Mouse (Mus musculus): Measurements from ENCODE around the gene Mroh2a. TPM values are rescaled to one million over a fixed set of nuclear protein-coding genes. Genes with fewer than 3 reads are reported as not detected.
A peak's percentile ranks its signal among the peaks of the same experiment; 100 is the strongest.

Gene Mroh2a
- polyA plus RNA-seq, 1 experiment from 2014 or later, result 1.0 TPM

GRCm38 (mm10) chr1:88275698-88276523, 49.1 kb downstream of the Mroh2a start:
- Histone ChIP-seq H3K9ac (peak overlapping the region; percentile 78), H3K4me3 (peak overlapping the region; percentile 49), H3K4me2 (replicated peaks) (peak overlapping the region; percentile 59), H3K27ac (no peak overlapping the region), H3K27me3 (no peaks in the 10 kb centered on the region), H3K9me3 (no peaks in the 10 kb centered on the region), H3K36me3 (peaks cover 48% of the 10 kb centered on the region), H3K4me1 (peaks cover 25% of the 10 kb centered on the region)
- no peak for ATAC-seq (ENCODE audit: low FRiP score, low read depth)
- 67% methylated on average over 13 of the region's 13 CpGs for WGBS

- Histone ChIP-seq H3K4me2 (replicated peaks) (peak overlapping the region; percentile 59), H3K36me3 (peaks cover 43% of the 10 kb centered on the region), H3K9me3 (peaks cover 3% of the 10 kb centered on the region; the same call in 1 of the 2 replicates), H3K4me3 (peak overlapping the region; percentile 49), H3K27ac (peak overlapping the region; percentile 84), H3K27me3 (no peaks in the 10 kb centered on the region), H3K9ac (peak overlapping the region; percentile 78), H3K4me1 (peaks cover 25% of the 10 kb centered on the region)
- peak; percentile 17 for ATAC-seq (ENCODE audit: low FRiP score, low read depth)
- WGBS, result 29% methylated on average over 10 of the region's 10 CpGs
Measured at GRCm38 (mm10) chr1:88276524-88277097, 49.8 kb downstream of the Mroh2a start.

DNA sequence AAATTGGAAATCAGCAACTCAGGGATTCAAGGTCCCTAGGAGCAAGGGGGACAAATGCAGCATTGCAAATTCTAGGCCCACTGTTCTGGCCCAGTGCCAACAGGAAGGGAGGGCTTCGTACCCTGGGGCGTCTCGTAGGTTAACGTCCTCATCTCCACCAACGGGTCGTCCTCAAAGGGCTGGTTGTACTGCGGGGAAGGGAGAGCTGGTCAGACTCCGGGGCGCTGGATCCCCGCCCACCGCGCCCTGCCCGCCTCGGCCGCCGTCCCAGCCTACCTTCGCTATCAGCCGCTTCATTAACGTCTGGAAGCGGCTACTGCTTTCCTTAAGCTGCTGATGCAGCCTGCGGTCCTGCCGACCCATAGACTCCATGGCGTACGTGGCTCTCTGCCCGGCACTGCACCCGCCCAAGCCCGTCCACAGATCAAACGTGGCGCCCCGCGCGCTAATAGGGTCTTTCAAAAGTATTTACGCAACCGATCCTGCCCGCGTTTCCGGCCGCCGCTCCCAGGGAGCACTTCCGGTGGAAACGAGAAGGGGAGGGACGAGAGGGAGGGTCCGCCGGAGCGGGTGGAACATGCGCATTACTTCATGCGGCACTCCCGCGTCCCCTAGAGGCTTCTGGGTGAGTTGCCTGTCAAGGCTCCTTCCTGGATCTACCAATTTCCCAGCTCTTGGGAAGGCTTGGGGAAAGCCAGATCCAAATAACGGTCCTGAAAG, 50.5 kb downstream of the Mroh2a start, which contains the start of the genes Hjurp and Trpm8:
Gene Hjurp, minus strand, starts transcription at position 536 of the 720 bp plus-strand sequence.
Gene Trpm8, plus strand, starts transcription at position 564 of the 720 bp plus-strand sequence.
- Histone ChIP-seq H3K27ac (peak within 1 kb of the TSS; percentile 84), H3K36me3 (peaks cover 37% of the 10 kb centered on the region), H3K4me2 (replicated peaks) (peak within 1 kb of the TSS; percentile 59), H3K9ac (peak within 1 kb of the TSS; percentile 78), H3K27me3 (no peaks in the 10 kb centered on the region), H3K4me1 (peaks cover 25% of the 10 kb centered on the region), H3K4me3 (peak within 1 kb of the TSS; percentile 49), H3K9me3 (peaks cover 6% of the 10 kb centered on the region)
- ATAC-seq (ENCODE audit: low FRiP score, low read depth), result peak; percentile 97
- under 1% methylated on average over 50 of the region's 50 CpGs for WGBS

DNA sequence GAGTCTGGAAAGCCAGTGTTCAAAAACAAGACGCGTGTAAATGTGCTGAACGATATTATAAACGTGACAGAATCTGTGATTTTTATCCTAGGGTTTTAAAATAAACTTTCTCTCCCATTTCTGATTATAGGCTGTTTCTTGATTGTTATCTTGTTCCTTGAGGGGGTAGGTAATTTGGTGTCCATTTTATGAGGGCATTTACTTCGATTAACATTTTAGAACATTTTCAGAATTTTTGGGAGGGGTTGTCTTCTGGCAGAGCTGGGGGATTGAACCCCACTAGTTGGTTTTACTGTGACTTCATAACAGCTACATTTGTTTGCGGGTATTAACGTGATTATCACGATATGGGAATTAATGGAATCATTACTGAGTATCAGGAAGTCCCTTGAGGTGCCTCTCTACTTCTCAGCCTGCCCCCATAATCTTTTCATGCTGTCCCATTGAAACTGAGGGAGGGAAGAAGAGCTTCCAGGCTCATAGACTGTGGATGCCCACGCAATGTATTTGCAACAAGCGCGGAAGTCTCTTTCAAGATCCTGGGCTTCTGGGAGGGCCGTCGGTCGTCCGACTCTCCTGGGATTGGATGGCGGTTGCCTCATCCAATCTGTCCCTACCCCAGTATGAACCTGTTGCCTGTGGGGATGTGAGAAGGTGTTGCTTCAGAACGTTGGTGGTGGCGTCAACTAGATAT, 51.2 kb downstream of the Mroh2a start:
- H3K4me3 ChIP-seq, result peak overlapping the region; percentile 49
- H3K9me3 ChIP-seq, result peaks cover 12% of the 10 kb centered on the region
- H3K36me3 ChIP-seq, result peaks cover 30% of the 10 kb centered on the region
- peak; percentile 0; the same call in 1 of the 2 replicates for ATAC-seq (ENCODE audit: low FRiP score, low read depth)
- H3K4me2 ChIP-seq (replicated peaks), result peak overlapping the region; percentile 59
- H3K27ac ChIP-seq, result peak overlapping the region; percentile 84; the same call in 1 of the 2 replicates
- peaks cover 25% of the 10 kb centered on the region for H3K4me1 ChIP-seq
- H3K9ac ChIP-seq, result peak overlapping the region; percentile 78
- no peaks in the 10 kb centered on the region for H3K27me3 ChIP-seq
- WGBS, result 65% methylated on average over 18 of the region's 18 CpGs

- Histone ChIP-seq H3K4me1 (peaks cover 25% of the 10 kb centered on the region), H3K4me2 (replicated peaks) (no peak overlapping the region), H3K27ac (no peak overlapping the region), H3K36me3 (peaks cover 16% of the 10 kb centered on the region), H3K9me3 (peaks cover 26% of the 10 kb centered on the region), H3K9ac (no peak overlapping the region), H3K4me3 (no peak overlapping the region), H3K27me3 (no peaks in the 10 kb centered on the region)
- WGBS, result 69% methylated on average over 9 of the region's 9 CpGs
- no peak for ATAC-seq (ENCODE audit: low FRiP score, low read depth)
Measured at GRCm38 (mm10) chr1:88279111-88280005, 52.6 kb downstream of the Mroh2a start.

DNA sequence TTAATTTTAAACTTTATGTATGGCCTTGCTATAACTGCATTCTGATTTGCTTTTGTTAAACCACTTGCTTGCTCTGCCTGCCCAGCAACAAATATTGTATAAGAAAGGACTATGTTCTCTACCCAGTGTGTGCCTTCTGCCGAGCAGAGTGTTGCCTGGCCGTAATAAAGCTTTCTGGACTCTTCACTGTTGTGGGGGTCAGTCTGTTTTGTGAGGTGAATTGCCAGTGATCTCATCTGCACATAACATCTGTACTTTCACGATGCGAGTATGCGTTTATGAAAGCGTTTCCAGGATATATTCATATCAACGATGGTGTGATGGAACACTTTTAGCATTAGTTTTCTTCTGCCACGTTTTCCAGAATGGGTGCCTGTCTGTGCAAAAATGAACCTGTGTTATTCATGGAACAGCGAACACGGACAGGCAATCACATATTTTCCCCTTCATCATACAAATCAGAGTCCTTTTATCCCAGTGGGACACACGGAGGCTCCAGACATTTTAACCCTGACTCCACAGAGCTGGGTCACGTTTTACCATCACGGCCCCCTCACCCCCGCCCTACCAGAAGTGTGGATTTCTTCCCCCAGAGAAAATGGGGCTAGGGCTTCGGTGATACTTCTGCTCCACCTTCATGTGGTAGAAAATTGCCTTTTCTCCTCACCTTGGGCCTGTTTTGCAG, 53.4 kb downstream of the Mroh2a start:
- peaks cover 23% of the 10 kb centered on the region for H3K4me1 ChIP-seq
- no peak overlapping the region for H3K4me2 ChIP-seq (replicated peaks)
- ATAC-seq (ENCODE audit: low FRiP score, low read depth), result no peak
- H3K9ac ChIP-seq, result no peak overlapping the region
- no peak overlapping the region for H3K4me3 ChIP-seq
- peaks cover 8% of the 10 kb centered on the region for H3K36me3 ChIP-seq
- no peaks in the 10 kb centered on the region for H3K27me3 ChIP-seq
- H3K27ac ChIP-seq, result no peak overlapping the region
- 76% methylated on average over 15 of the region's 15 CpGs for WGBS
- H3K9me3 ChIP-seq, result peaks cover 33% of the 10 kb centered on the region

DNA sequence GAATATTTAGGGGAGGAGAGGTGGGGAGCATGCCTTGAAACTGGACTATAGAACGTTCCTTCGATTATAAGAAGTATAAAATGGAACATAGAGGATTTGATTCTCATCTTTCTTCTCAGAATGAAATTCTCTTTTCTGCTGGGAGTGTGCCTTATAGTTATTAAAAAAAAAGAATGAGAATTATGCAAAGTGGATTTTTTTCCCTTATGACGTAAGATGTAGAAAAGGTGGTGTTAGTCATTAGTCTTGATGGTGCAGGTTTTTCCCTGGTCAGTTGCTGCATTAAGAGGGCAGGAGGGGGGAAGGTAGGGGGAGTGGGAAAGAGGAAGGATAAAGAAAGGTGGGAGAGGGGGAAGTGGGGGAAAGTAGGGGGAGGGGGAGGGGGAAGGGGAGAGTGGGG, 55.5 kb downstream of the Mroh2a start:
- no peak for ATAC-seq (ENCODE audit: low FRiP score, low read depth)
- Histone ChIP-seq H3K4me3 (no peak overlapping the region), H3K4me1 (peaks cover 5% of the 10 kb centered on the region; the same call in 1 of the 2 replicates), H3K9ac (no peak overlapping the region), H3K4me2 (replicated peaks) (no peak overlapping the region), H3K36me3 (no peaks in the 10 kb centered on the region), H3K27ac (no peak overlapping the region), H3K27me3 (no peaks in the 10 kb centered on the region), H3K9me3 (peaks cover 53% of the 10 kb centered on the region)
- 60% methylated on average over 3 of the region's 3 CpGs for WGBS

GRCm38 (mm10) chr1:88283376-88284227, 56.8 kb downstream of the Mroh2a start:
- Histone ChIP-seq H3K4me2 (replicated peaks) (no peak overlapping the region), H3K9ac (no peak overlapping the region), H3K4me3 (no peak overlapping the region), H3K27me3 (no peaks in the 10 kb centered on the region), H3K36me3 (no peaks in the 10 kb centered on the region), H3K27ac (no peak overlapping the region), H3K9me3 (peaks cover 66% of the 10 kb centered on the region), H3K4me1 (no peaks in the 10 kb centered on the region)
- 78% methylated on average over 15 of the region's 15 CpGs for WGBS
- ATAC-seq (ENCODE audit: low FRiP score, low read depth), result no peak

DNA sequence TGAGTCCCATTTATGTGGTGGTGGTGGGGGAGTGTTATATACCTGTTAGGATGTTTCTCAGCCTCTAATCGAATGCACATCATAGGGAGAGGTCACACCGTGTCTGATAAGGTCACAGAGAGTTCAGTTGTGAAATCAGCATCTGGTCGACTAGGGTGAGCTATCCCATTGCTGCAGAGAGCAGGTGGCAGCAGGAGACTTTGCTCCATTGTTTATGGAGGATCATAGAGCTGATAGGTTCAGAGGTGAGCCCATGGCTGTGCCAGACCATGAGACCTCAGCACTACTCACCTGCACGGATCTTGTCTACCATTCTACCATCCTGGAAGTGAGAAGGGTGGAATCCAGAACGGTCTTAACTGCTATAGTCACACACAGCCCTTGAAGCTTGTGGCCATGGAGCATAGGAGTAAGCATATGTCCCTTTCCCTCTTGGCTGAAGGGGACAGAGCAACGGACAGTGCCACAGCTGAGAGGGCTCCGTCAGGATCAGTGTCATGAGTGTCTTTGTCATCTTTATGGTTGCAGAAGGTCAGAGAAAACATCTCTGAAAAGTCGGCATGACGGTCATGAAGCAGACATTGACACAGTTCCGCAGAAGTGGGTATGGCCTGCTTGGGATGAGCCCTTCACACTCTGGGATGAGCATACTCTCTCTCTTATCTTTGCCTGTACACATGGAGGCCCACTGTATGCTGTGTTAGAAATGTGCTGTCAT, 57.6 kb downstream of the Mroh2a start:
- H3K9me3 ChIP-seq, result peaks cover 71% of the 10 kb centered on the region
- H3K27me3 ChIP-seq, result no peaks in the 10 kb centered on the region
- 0 out of 2 replicates have a peak, but pooled peaks have one; percentile 15 for ATAC-seq (ENCODE audit: low FRiP score, low read depth)
- H3K4me3 ChIP-seq, result no peak overlapping the region
- 64% methylated on average over 10 of the region's 10 CpGs for WGBS
- no peak overlapping the region for H3K4me2 ChIP-seq (replicated peaks)
- no peaks in the 10 kb centered on the region for H3K36me3 ChIP-seq
- H3K9ac ChIP-seq, result no peak overlapping the region
- no peak overlapping the region for H3K27ac ChIP-seq
- H3K4me1 ChIP-seq, result no peaks in the 10 kb centered on the region
